Mouse (Mus musculus) layer of hippocampus, adult 11-12 months (tissue): ENCODE results near the gene E330034G19Rik.
"Not testable (repeated sequence)": the region's sequence is repeated elsewhere in the genome, so short reads cannot be mapped to it uniquely, and the experiment has no call there.

Source experiments
- DNase-seq: peaks from one replicate; pipeline ENCODE4 v3.0.0; 2022; ENCODE audit warnings: low spot score

The E330034G19Rik gene

DNA sequence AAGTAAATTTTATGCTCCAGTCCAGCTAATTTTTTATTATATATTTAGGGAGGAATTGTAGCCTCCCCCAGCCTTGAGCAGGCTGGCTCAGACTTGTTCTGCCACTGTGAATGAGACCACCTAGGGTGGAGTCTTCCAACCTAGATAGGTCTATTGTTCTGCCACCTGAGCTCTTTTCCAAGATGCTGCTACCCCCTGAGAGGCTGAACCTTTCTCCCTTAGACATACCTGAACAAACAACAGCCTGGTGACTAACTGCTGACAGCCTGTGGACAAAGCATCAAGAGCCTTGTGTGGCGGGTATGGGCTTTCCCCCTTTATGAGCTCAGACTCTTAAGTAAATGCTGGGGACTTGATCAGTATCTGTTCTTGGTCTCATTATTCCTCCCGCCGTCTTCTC, 54.0 kb downstream of the E330034G19Rik start:
- not testable (repeated sequence) for DNase-seq

DNA sequence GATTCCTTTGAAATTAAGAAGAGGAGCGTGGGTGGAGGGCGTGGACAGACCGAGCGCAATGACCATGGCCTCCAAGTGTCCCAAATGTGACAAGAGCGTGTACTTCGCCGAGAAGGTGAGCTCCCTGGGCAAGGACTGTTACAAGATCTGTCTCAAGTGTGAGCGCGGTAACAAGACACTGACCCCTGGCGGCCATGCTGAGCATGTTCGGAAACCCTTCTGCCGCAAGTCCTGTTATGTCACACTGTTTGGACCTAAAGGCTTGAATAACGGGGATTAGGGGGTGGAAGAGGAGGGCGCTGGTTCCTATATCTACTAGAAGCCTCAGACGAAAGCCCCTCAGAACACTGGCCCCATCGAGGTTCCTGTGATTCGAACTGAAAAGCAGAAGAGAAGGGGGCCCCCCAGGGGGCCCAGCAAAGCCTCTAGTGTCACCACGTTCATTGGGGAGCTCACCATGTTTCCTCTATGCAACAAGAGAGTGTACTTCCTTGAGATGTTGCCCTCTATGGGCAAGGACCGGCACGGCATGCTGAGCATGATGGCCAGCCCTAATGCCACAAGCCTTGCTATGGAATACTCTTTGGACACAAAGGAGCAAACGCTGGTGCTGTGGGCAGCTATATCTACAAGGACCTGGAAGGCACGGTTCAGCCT, 65.4 kb downstream of the E330034G19Rik start:
- peak; percentile 13 for DNase-seq
